Mouse (Mus musculus) B cell, adult 67 days (primary cell): ENCODE measurements around the gene Gm13276. TPM values are rescaled to one million over a fixed set of nuclear protein-coding genes. Genes with fewer than 3 reads are reported as not detected.

Experiments
- total RNA-seq, 2 experiments: library from RNA; stranded (reverse); gene quantifications; 4 replicates each; pipeline ENCODE4 v1.2.4; 2023

Gene Gm13276
- total RNA-seq, 2 experiments from 2014 or later: not detected

Other genes starting within 250 kb of the Gm13276 start
- gene Ifna15, start 227.5 kb upstream of the Gm13276 start, total RNA-seq: not detected
- not detected for gene Ifna14, start 213.9 kb upstream of the Gm13276 start, total RNA-seq
- not detected for gene Ifna9, start 193.3 kb upstream of the Gm13276 start, total RNA-seq
- gene Ifna12, start 182.3 kb upstream of the Gm13276 start, total RNA-seq: not detected
- not detected for gene C87499, start 151.3 kb upstream of the Gm13276 start, total RNA-seq
- gene Ifna13, start 141.2 kb upstream of the Gm13276 start, total RNA-seq: not detected
- gene Ifna16, start 108.8 kb upstream of the Gm13276 start, total RNA-seq: not detected
- gene Ifna2, start 101.8 kb upstream of the Gm13276 start, total RNA-seq: not detected
- not detected for gene Ifnab, start 94.3 kb upstream of the Gm13276 start, total RNA-seq
- gene Gm26566, start 63.9 kb upstream of the Gm13276 start, total RNA-seq: not detected
- 10 to 100 TPM; 18.7 to 20.6 TPM for gene Klhl9, start 63.2 kb upstream of the Gm13276 start, total RNA-seq
- not detected for gene Gm13271, start 30.8 kb upstream of the Gm13276 start, total RNA-seq
- not detected for gene Gm13283, start 25.6 kb upstream of the Gm13276 start, total RNA-seq
- not detected for gene Gm13290, start 11.9 kb upstream of the Gm13276 start, total RNA-seq
- gene Gm13289, start 8.8 kb upstream of the Gm13276 start, total RNA-seq: not detected
- gene Gm13272, start 5.9 kb upstream of the Gm13276 start, total RNA-seq: not detected
- gene Ifnz, start 3.6 kb upstream of the Gm13276 start, total RNA-seq: not detected
- not detected for gene Gm13277, start 2.9 kb downstream of the Gm13276 start, total RNA-seq
- gene Gm13278, start 5.8 kb downstream of the Gm13276 start, total RNA-seq: not detected
- gene Gm13275, start 8.8 kb downstream of the Gm13276 start, total RNA-seq: not detected
- gene Gm13279, start 11.7 kb downstream of the Gm13276 start, total RNA-seq: not detected
- not detected for gene Gm13285, start 14.0 kb downstream of the Gm13276 start, total RNA-seq
- not detected for gene Gm13287, start 17.5 kb downstream of the Gm13276 start, total RNA-seq
- not detected for gene Gm13288, start 19.8 kb downstream of the Gm13276 start, total RNA-seq
- gene Ifna7, start 30.5 kb downstream of the Gm13276 start, total RNA-seq: not detected
- not detected for gene Ifna11, start 34.2 kb downstream of the Gm13276 start, total RNA-seq
- gene Ifna6, start 41.7 kb downstream of the Gm13276 start, total RNA-seq: not detected
- gene Ifna5, start 49.8 kb downstream of the Gm13276 start, total RNA-seq: not detected
- gene Ifna4, start 56.2 kb downstream of the Gm13276 start, total RNA-seq: not detected
- gene Ifna1, start 64.4 kb downstream of the Gm13276 start, total RNA-seq: not detected
- not detected for gene Ifne, start 94.5 kb downstream of the Gm13276 start, total RNA-seq